Mouse (Mus musculus): ENCODE measurements around the gene Gdf10. TPM values are rescaled to one million over a fixed set of nuclear protein-coding genes. Genes with fewer than 3 reads are reported as not detected.

Gene Gdf10
- total and polyA plus RNA-seq, 3 experiments = not detected

DNA sequence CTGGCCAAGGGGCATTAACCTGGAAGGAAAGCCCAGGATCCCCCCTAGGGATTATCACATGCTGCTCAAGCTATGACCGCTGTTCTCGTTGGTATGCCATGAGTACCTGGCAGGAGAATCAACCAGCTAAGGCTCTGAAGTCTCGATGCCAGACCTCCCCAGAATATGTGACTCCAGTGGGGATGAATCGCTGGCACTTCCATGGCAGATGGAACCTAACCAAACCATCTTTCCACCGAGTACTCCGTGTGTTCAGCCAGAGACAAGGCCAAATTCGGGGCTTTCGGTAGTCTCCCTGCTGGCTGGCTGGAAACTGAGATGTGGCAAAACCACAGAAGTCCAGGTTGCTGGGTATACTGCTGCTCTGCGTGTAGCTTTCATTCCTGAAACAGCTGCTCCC, 9.2 kb upstream of the Gdf10 start:
- no peaks in the 10 kb centered on the region for H3K9me3 ChIP-seq (replicated peaks; ENCODE audit: insufficient read depth, low read length)
- TF ChIP-seq NELFE (IDR thresholded peaks at IDR 0.05; ENCODE audit: low read depth, low read length) (no peak), KAT2A (conservative IDR thresholded peaks at IDR 0.05; ENCODE audit: low read depth, low read length) (no peak), ZC3H11A (IDR thresholded peaks at IDR 0.05; ENCODE audit: low read depth, low read length) (no peak), BHLHE40 (IDR thresholded peaks at IDR 0.05; ENCODE audit: borderline replicate concordance, low read depth, low read length) (no peak), POLR2AphosphoS2 (IDR thresholded peaks at IDR 0.05; ENCODE audit: low read length) (no peak), RCOR1 (IDR thresholded peaks at IDR 0.05; ENCODE audit: low read depth, low read length) (no peak), NRF1 (IDR thresholded peaks at IDR 0.05; ENCODE audit: insufficient read depth, low read depth, low read length, poor library complexity, severe bottlenecking) (no peak), CTCF (IDR thresholded peaks at IDR 0.05 in 2 of 3, conservative IDR thresholded peaks at IDR 0.05 in 1 of 3; ENCODE audit: control insufficient read depth in 1 of 3, insufficient read depth in 1 of 3, low read depth in 2 of 3, low read length in 3 of 3, poor library complexity in 1 of 3, severe bottlenecking in 1 of 3) (no peak), UBTF (IDR thresholded peaks at IDR 0.05; ENCODE audit: borderline replicate concordance, insufficient read depth, low read depth, low read length) (no peak), SIN3A (IDR thresholded peaks at IDR 0.05; ENCODE audit: low read length) (no peak), SMC3 (IDR thresholded peaks at IDR 0.05; ENCODE audit: low read depth, low read length) (no peak), ELF1 (IDR thresholded peaks at IDR 0.05; ENCODE audit: low read depth, low read length) (no peak), POLR2AphosphoS5 (IDR thresholded peaks at IDR 0.05; ENCODE audit: borderline replicate concordance, low read depth, low read length) (no peak), EP300 (IDR thresholded peaks at IDR 0.05; ENCODE audit: low read depth in 1 of 2, low read length in 2 of 2) (no peak)
- no peaks in the 10 kb centered on the region for H3K79me2 ChIP-seq (ENCODE audit: control insufficient read depth, insufficient read depth, low read length, poor library complexity)
- no peak for DNase-seq (ENCODE audit: low read depth, low spot score)
- H3K9ac ChIP-seq (ENCODE audit: control insufficient read depth, low read depth, low read length, poor library complexity, severe bottlenecking) = no peak overlapping the region
- H3K4me3 ChIP-seq (ENCODE audit: control insufficient read depth in 1 of 2, insufficient read depth in 1 of 2, low read depth in 2 of 2, low read length in 2 of 2) = no peak overlapping the region
- H3K27ac ChIP-seq (ENCODE audit: control insufficient read depth, low read depth, low read length) = no peak overlapping the region
- H3K27me3 ChIP-seq (ENCODE audit: control insufficient read depth in 1 of 2, insufficient read depth in 2 of 2, low read length in 2 of 2) = no peaks in the 10 kb centered on the region
- no peaks in the 10 kb centered on the region for H3K4me1 ChIP-seq (ENCODE audit: control insufficient read depth in 1 of 2, insufficient read depth in 2 of 2, low read length in 2 of 2)
- H3K36me3 ChIP-seq (ENCODE audit: control insufficient read depth in 1 of 2, insufficient read depth in 2 of 2, low read length in 2 of 2) = no peaks in the 10 kb centered on the region

GRCm38 (mm10) chr14:33920727-33921559, 2.4 kb upstream of the Gdf10 start:
- TF ChIP-seq E2F4 (IDR thresholded peaks at IDR 0.05; ENCODE audit: borderline replicate concordance, low read depth, low read length) (no peak), BHLHE40 (IDR thresholded peaks at IDR 0.05; ENCODE audit: borderline replicate concordance, low read depth, low read length) (no peak), MAFK (IDR thresholded peaks at IDR 0.05; ENCODE audit: borderline replicate concordance, low read depth, low read length) (no peak), CHD2 (IDR thresholded peaks at IDR 0.05; ENCODE audit: low read length) (no peak), ZC3H11A (IDR thresholded peaks at IDR 0.05; ENCODE audit: low read depth, low read length) (no peak)
- Histone ChIP-seq H3K79me2 (ENCODE audit: control insufficient read depth, insufficient read depth, low read length, poor library complexity) (no peaks in the 10 kb centered on the region), H3K9ac (ENCODE audit: control insufficient read depth, low read depth, low read length, poor library complexity, severe bottlenecking) (no peak overlapping the region), H3K36me3 (ENCODE audit: control insufficient read depth in 1 of 2, insufficient read depth in 2 of 2, low read length in 2 of 2) (no peaks in the 10 kb centered on the region), H3K27ac (ENCODE audit: control insufficient read depth, low read depth, low read length) (no peak overlapping the region), H3K4me1 (ENCODE audit: control insufficient read depth in 1 of 2, insufficient read depth in 2 of 2, low read length in 2 of 2) (no peaks in the 10 kb centered on the region), H3K27me3 (ENCODE audit: control insufficient read depth in 1 of 2, insufficient read depth in 2 of 2, low read length in 2 of 2) (no peaks in the 10 kb centered on the region), H3K4me3 (ENCODE audit: control insufficient read depth in 1 of 2, insufficient read depth in 1 of 2, low read depth in 2 of 2, low read length in 2 of 2) (no peak overlapping the region), H3K9me3 (replicated peaks; ENCODE audit: insufficient read depth, low read length) (no peaks in the 10 kb centered on the region)
- no peak for DNase-seq (ENCODE audit: low read depth, low spot score)

Measured in MEL (cell line).